Mouse (Mus musculus) CH12.LX (cell line): Measurements from ENCODE around the gene Arhgap6. TPM values are rescaled to one million over a fixed set of nuclear protein-coding genes. Genes with fewer than 3 reads are reported as not detected.

Source experiments
- DNase-seq: peaks from one replicate; pipeline ENCODE4 v3.0.0-alpha.2; 2013; ENCODE audit errors: extremely low read depth
- H3K27ac ChIP-seq: 2 replicates; pipeline ENCODE4 v1.5.1; 2012; ENCODE audit warnings: low read depth, mild to moderate bottlenecking, control low read depth, moderate library complexity; ENCODE audit not compliant: insufficient read depth
- H3K27me3 ChIP-seq: replicated peaks from 2 replicates; pipeline ENCODE3; 2012; ENCODE audit warnings: inconsistent platforms
- H3K36me3 ChIP-seq, 2 experiments: replicated peaks in 1 of 2; 2 replicates each; pipeline versions ENCODE3 to v1.6.1; 2012; ENCODE audit warnings: inconsistent platforms in 1 of 2, low read length in 1 of 2, mild to moderate bottlenecking in 1 of 2, mixed read lengths in 1 of 2, moderate library complexity in 1 of 2; ENCODE audit not compliant: control insufficient read depth in 1 of 2, insufficient read depth in 1 of 2
- H3K4me1 ChIP-seq, 2 experiments: 2 replicates each; pipeline ENCODE4 v1.6.1; 2012; ENCODE audit warnings: inconsistent platforms in 1 of 2, moderate library complexity in 1 of 2; ENCODE audit not compliant: insufficient read depth in 2 of 2, control insufficient read depth in 1 of 2
- H3K4me2 ChIP-seq: 2 replicates; pipeline ENCODE4 v1.6.1; 2012; ENCODE audit warnings: low read depth, mild to moderate bottlenecking, control low read depth; ENCODE audit not compliant: poor library complexity, insufficient read depth, severe bottlenecking
- H3K4me3 ChIP-seq, 3 experiments: fragments of 150-350 bp in 1 of 3; sonication (generic) in 1 of 3; replicated peaks in 1 of 3; 2 replicates each; pipeline versions ENCODE3 to v1.5.1; 2011 to 2012; ENCODE audit warnings: low read depth in 2 of 3, low read length in 2 of 3, mild to moderate bottlenecking in 2 of 3, moderate library complexity in 2 of 3, control low read depth in 1 of 3, improper control_type of control experiment in 1 of 3, inconsistent platforms in 1 of 3, mixed read lengths in 1 of 3; ENCODE audit not compliant: poor library complexity in 1 of 3
- H3K79me2 ChIP-seq: replicated peaks from 2 replicates; pipeline ENCODE4 v1.6.1; 2012; ENCODE audit warnings: mild to moderate bottlenecking, moderate library complexity; ENCODE audit not compliant: control insufficient read depth, poor library complexity, insufficient read depth, severe bottlenecking; ENCODE audit errors: extremely low read depth
- H3K9ac ChIP-seq: 2 replicates; pipeline ENCODE4 v1.6.1; 2012; ENCODE audit warnings: low read depth, mild to moderate bottlenecking, control low read depth, moderate library complexity; ENCODE audit not compliant: insufficient read depth
- H3K9me3 ChIP-seq: replicated peaks from 2 replicates; pipeline ENCODE3; 2012; ENCODE audit warnings: low read length, inconsistent platforms, mixed read lengths
- BHLHE40 ChIP-seq: IDR thresholded peaks from 2 replicates; pipeline ENCODE4 v1.6.1; 2011; ENCODE audit warnings: mild to moderate bottlenecking, low read depth, low read length, improper control_type of control experiment
- ELF1 ChIP-seq: IDR thresholded peaks from 2 replicates; pipeline ENCODE4 v1.6.1; 2014; ENCODE audit warnings: low read depth, mild to moderate bottlenecking, inconsistent platforms, low read length, improper control_type of control experiment
- EP300 ChIP-seq: IDR thresholded peaks from 2 replicates; pipeline ENCODE4 v1.6.1; 2011; ENCODE audit warnings: low read length, improper control_type of control experiment
- ETS1 ChIP-seq: conservative IDR thresholded peaks from 2 replicates; pipeline ENCODE4 v1.6.1; 2012; ENCODE audit warnings: low read depth, mild to moderate bottlenecking, inconsistent platforms, low read length, improper control_type of control experiment, moderate library complexity
- GABPA ChIP-seq: IDR thresholded peaks from 2 replicates; pipeline ENCODE4 v1.6.1; 2012; ENCODE audit warnings: low read depth, low read length, improper control_type of control experiment, inconsistent platforms; ENCODE audit not compliant: insufficient replicate concordance
- HCFC1 ChIP-seq: IDR thresholded peaks from 2 replicates; pipeline ENCODE4 v1.6.1; 2012; ENCODE audit warnings: low read depth, mild to moderate bottlenecking, inconsistent platforms, low read length, improper control_type of control experiment
- IRF4 ChIP-seq: IDR thresholded peaks from 2 replicates; pipeline ENCODE4 v1.6.1; 2014; ENCODE audit warnings: low read depth, mild to moderate bottlenecking, inconsistent platforms, low read length, improper control_type of control experiment
- JUN ChIP-seq: IDR thresholded peaks from 2 replicates; pipeline ENCODE4 v1.6.1; 2011; ENCODE audit warnings: low read depth, mild to moderate bottlenecking, low read length, improper control_type of control experiment, moderate library complexity; ENCODE audit not compliant: insufficient read depth
- JUND ChIP-seq: conservative IDR thresholded peaks from 2 replicates; pipeline ENCODE4 v1.6.1; 2011; ENCODE audit warnings: low read depth, low read length, improper control_type of control experiment
- MEF2A ChIP-seq: IDR thresholded peaks from 2 replicates; pipeline ENCODE4 v1.6.1; 2014; ENCODE audit warnings: low read depth, mild to moderate bottlenecking, inconsistent platforms, low read length, improper control_type of control experiment, borderline replicate concordance
- RAD21 ChIP-seq: IDR thresholded peaks from 2 replicates; pipeline ENCODE4 v1.6.1; 2011; ENCODE audit warnings: low read depth, mild to moderate bottlenecking, low read length, improper control_type of control experiment, moderate library complexity
- SIN3A ChIP-seq: IDR thresholded peaks from 2 replicates; pipeline ENCODE4 v1.6.1; 2012; ENCODE audit warnings: low read length, improper control_type of control experiment, inconsistent platforms
- TBP ChIP-seq: conservative IDR thresholded peaks from 2 replicates; pipeline ENCODE4 v1.6.1; 2011; ENCODE audit warnings: low read depth, low read length, improper control_type of control experiment
- TCF12 ChIP-seq: IDR thresholded peaks from 2 replicates; pipeline ENCODE4 v1.6.1; 2014; ENCODE audit warnings: low read depth, mild to moderate bottlenecking, inconsistent platforms, low read length, improper control_type of control experiment
- USF2 ChIP-seq: conservative IDR thresholded peaks from 2 replicates; pipeline ENCODE4 v1.6.1; 2011; ENCODE audit warnings: low read depth, low read length, improper control_type of control experiment
- ZMIZ1 ChIP-seq: IDR thresholded peaks from 2 replicates; pipeline ENCODE4 v1.6.1; 2012; ENCODE audit warnings: low read depth, mild to moderate bottlenecking, inconsistent platforms, low read length, improper control_type of control experiment
- dilution Hi-C: fragments of 300-500 bp; cut with MboI; formaldehyde crosslinking; loops from 2 replicates; pipeline ENCODE4 v1.14.3; 2020; ENCODE audit warnings: low sequenced_read_pairs; ENCODE audit not compliant: extremely low pct_unique_long_range_greater_than_20kb, extremely low pct_ligation_motif_present
- in situ Hi-C: fragments of 300-500 bp; cut with MboI; formaldehyde crosslinking; loops from 3 replicates; pipeline ENCODE4 v1.14.3; 2019; ENCODE audit warnings: low sequenced_read_pairs, low pct_ligation_motif_present, low pct_unique_long_range_greater_than_20kb, mixed read lengths
- polyA plus RNA-seq: library from polyadenylated mRNA; unstranded; fragments of >175 nt; gene quantifications from 2 replicates; pipeline ENCODE4 v1.2.1, GENCODE M21; 2012; ENCODE audit warnings: low read depth; ENCODE audit not compliant: insufficient read length
- total RNA-seq, 2 experiments: library from RNA; depleted of rRNA; stranded (reverse); fragments of 300-350 nt in 1 of 2; fragments of >200 nt in 1 of 2; gene quantifications; 2 replicates each; pipeline ENCODE4 v1.2.3; 2012 to 2014

Arhgap6 gene
- total and polyA plus RNA-seq, 3 experiments = 0.13 to 0.47 (median 0.46) TPM

GRCm38 (mm10) chrX:168975444-168975843 lies 180.5 kb downstream of the Arhgap6 start:
- Histone ChIP-seq H3K36me3 (no peaks in the 10 kb centered on the region), H3K9ac (no peak overlapping the region), H3K79me2 (no peaks in the 10 kb centered on the region), H3K27ac (no peak overlapping the region), H3K27me3 (no peaks in the 10 kb centered on the region), H3K9me3 (no peaks in the 10 kb centered on the region), H3K4me3 (no peak overlapping the region), H3K4me1 (no peaks in the 10 kb centered on the region; a peak in 1 of 4 replicates), H3K4me2 (no peak overlapping the region)
- dilution Hi-C loops = no loop called here
- no peak for TF ChIP-seq HCFC1
- no peak for TF ChIP-seq RAD21
- no peak for TF ChIP-seq ZMIZ1
- no peak for TF ChIP-seq MEF2A
- no peak for TF ChIP-seq TCF12
- no peak for TF ChIP-seq SIN3A
- no peak for TF ChIP-seq IRF4
- TF ChIP-seq ELF1 = no peak
- no peak for TF ChIP-seq USF2
- no peak for DNase-seq
- in situ Hi-C loops = no loop called here

- no peak overlapping the region for H3K9ac ChIP-seq
- H3K4me2 ChIP-seq = no peak overlapping the region
- H3K4me3 ChIP-seq = no peak overlapping the region
- no peaks in the 10 kb centered on the region for H3K79me2 ChIP-seq
- H3K27me3 ChIP-seq = no peaks in the 10 kb centered on the region
- dilution Hi-C loops = no loop called here
- peak; percentile 33 for DNase-seq
- H3K36me3 ChIP-seq = no peaks in the 10 kb centered on the region
- no peaks in the 10 kb centered on the region; a peak in 1 of 4 replicates for H3K4me1 ChIP-seq
- TF ChIP-seq IRF4 (0 out of 2 replicates have a peak, but pooled peaks have one; percentile 17), GABPA (no peak)
- in situ Hi-C loops = no loop called here
- no peak overlapping the region for H3K27ac ChIP-seq
- H3K9me3 ChIP-seq = no peaks in the 10 kb centered on the region
Observed at GRCm38 (mm10) chrX:168977776-168978175, 182.9 kb downstream of the Arhgap6 start.

GRCm38 (mm10) chrX:168980370-168980769 lies 185.5 kb downstream of the Arhgap6 start:
- in situ Hi-C loops = no loop called here
- no peaks in the 10 kb centered on the region for H3K79me2 ChIP-seq

More at GRCm38 (mm10) chrX:168980370-168980769, 185.5 kb downstream of the Arhgap6 start:
- Histone ChIP-seq H3K27ac (0 out of 2 replicates have a peak overlapping the region, but pooled peaks have one; percentile 45), H3K4me3 (no peak overlapping the region), H3K27me3 (no peaks in the 10 kb centered on the region), H3K36me3 (no peaks in the 10 kb centered on the region), H3K9ac (no peak overlapping the region), H3K4me2 (no peak overlapping the region; the same call in 1 of the 2 replicates), H3K4me1 (no peaks in the 10 kb centered on the region; a peak in 1 of 4 replicates), H3K9me3 (no peaks in the 10 kb centered on the region)
- DNase-seq = peak; percentile 62
- TF ChIP-seq JUND (peak; percentile 64; the same call in 1 of the 2 replicates), BHLHE40 (0 out of 2 replicates have a peak, but pooled peaks have one; percentile 11), USF2 (no peak), ETS1 (no peak), IRF4 (peak; percentile 76; the same call in 1 of the 2 replicates), EP300 (0 out of 2 replicates have a peak, but pooled peaks have one; percentile 17), ZMIZ1 (no peak), TCF12 (no peak), JUN (peak; percentile 48; the same call in 1 of the 2 replicates), TBP (no peak)
- dilution Hi-C loops = no loop called here
